10 mouse cellular contexts compared by ENCODE assay signal in genomic region chr15:98173821-98174220, GRCm38 (mm10). TPM values are rescaled to one million over a fixed set of nuclear protein-coding genes. Genes with fewer than 3 reads are reported as not detected.
A peak's percentile ranks its signal among the peaks of the same experiment; 100 is the strongest.
DNase-seq lines count a peak whose midpoint lies in the region; TF ChIP-seq lines count a peak whose summit lies in the region.
"Had no signal": no experiment of that assay in that cellular context is flagged by ENCODE, and none has a peak within 500 bp of the region (broad histone marks: within the 10 kb centered on the region; RNA-seq: fewer than 3 reads in every experiment).

No protein-coding gene starts in this region.

- peaks cover 59% of the 10 kb centered on the region for H3K27me3 ChIP-seq in C2C12 (ENCODE audit: control insufficient read depth, insufficient read depth, insufficient read length)

- no peak overlapping the region for H3K27ac ChIP-seq in left cerebral cortex, adult 2 months
- H3K27ac ChIP-seq: limb, embryonic 15.5 days had no signal

- no peaks in the 10 kb centered on the region for H3K79me2 ChIP-seq in C2C12 (ENCODE audit: control insufficient read depth, insufficient read depth)

- TF ChIP-seq CTCF in C2C12 (IDR thresholded peaks at IDR 0.05; ENCODE audit: control insufficient read depth, insufficient read depth, insufficient read length): peak; percentile 3
- peak; percentile 87 for TF ChIP-seq CTCF in left cerebral cortex, adult 2 months (IDR thresholded peaks at IDR 0.05)

- no peaks in the 10 kb centered on the region for H3K36me3 ChIP-seq in C2C12 (ENCODE audit: control insufficient read depth, insufficient read depth)
- H3K36me3 ChIP-seq: limb, embryonic 15.5 days had no signal

- no peak overlapping the region for H3ac ChIP-seq in C2C12 (ENCODE audit: control insufficient read depth, insufficient read length, low read depth)

- no peaks in the 10 kb centered on the region for H3K79me3 ChIP-seq in C2C12 (ENCODE audit: low read depth)

- H3K4me3 ChIP-seq in C2C12 (ENCODE audit: insufficient read depth, poor library complexity, severe bottlenecking): no peak overlapping the region
- H3K4me3 ChIP-seq in left cerebral cortex, adult 2 months: no peak overlapping the region
- H3K4me3 ChIP-seq: limb, embryonic 15.5 days had no signal

- peak; percentile 44 for DNase-seq in heart, adult 8-10 months (ENCODE audit: low spot score)
- no peak for DNase-seq in heart, postnatal 25 days (ENCODE audit: low spot score)
- peak; percentile 33 for DNase-seq in adipocyte (ENCODE audit: low spot score)
- DNase-seq in frontal cortex, postnatal 25 days (ENCODE audit: low spot score in 2 of 2): peak; percentile 53 to 66
- DNase-seq in left cerebral cortex, adult 2 months (ENCODE audit: extremely low spot score in 1 of 2, low spot score in 2 of 2): peak; percentile 69 to 82
- peak; percentile 81 to 89 for DNase-seq in right cerebral cortex, postnatal 36 days (ENCODE audit: low spot score in 2 of 2)
- no peak for DNase-seq in urinary bladder, adult 2 months (ENCODE audit: low spot score)

- intact Hi-C loops in heart, postnatal 25 days (cut with DNase I): loop anchor here (5.0 to 10.0 kb wide), 2 partner anchors 82 to 209 kb away; partner anchors contain the start of genes Pfkm, Senp1 and Tmem106c
- intact Hi-C loops in left cerebral cortex, adult 2 months (cut with DNase I): loop anchor here (2.0 to 5.0 kb wide), 3 partner anchors 67 to 212 kb away; partner anchors contain the start of genes Pfkm, Senp1 and Tmem106c

TF ChIP-seq in C2C12, 6 proteins besides CTCF, POLR2A, EP300 and RAD21:
- no peak for TF ChIP-seq MYOD1 (IDR thresholded peaks at IDR 0.05; ENCODE audit: control insufficient read depth, insufficient read length, low read depth)
- no peak for TF ChIP-seq MAX (IDR thresholded peaks at IDR 0.05)
- TF ChIP-seq MYOG (IDR thresholded peaks at IDR 0.05; ENCODE audit: control insufficient read depth, extremely low read depth, insufficient read length): no peak
- no peak for TF ChIP-seq FOSL1 (IDR thresholded peaks at IDR 0.05; ENCODE audit: insufficient read depth, low read length, poor library complexity, severe bottlenecking)
- no peak for TF ChIP-seq CEBPB (IDR thresholded peaks at IDR 0.05; ENCODE audit: low read depth)
- TF ChIP-seq USF1 (IDR thresholded peaks at IDR 0.05; ENCODE audit: low read depth): no peak

RNA-seq across cellular contexts. Expression of gene Ccdc184, which starts 6.9 kb away (rescaled TPM):
- total RNA-seq in heart, adult 8-10 months (2022): under 1 TPM; 0.41 to 0.84 (median 0.66) TPM
- total RNA-seq in heart, postnatal 25 days (2021): under 1 TPM; 0.81 to 0.91 TPM
- polyA plus RNA-seq in C2C12 (2012; fragmentation: generic; extraction: Trizol): 1.1 TPM
- total RNA-seq in left cerebral cortex, adult 2 months (2021): 10 to 100 TPM; 20.6 to 21.8 TPM
- polyA plus RNA-seq in urinary bladder, adult 2 months (2012; rRNA removed): 3.6 and 4.2 TPM in 2 replicates

RNA-seq across cellular contexts. Expression of gene Asb8, which starts 8.4 kb away (rescaled TPM):
- total RNA-seq in heart, adult 8-10 months (2022): 100 to 1,000 TPM; 116 to 127 (median 119) TPM
- 100 to 1,000 TPM; 102 to 106 TPM for total RNA-seq in heart, postnatal 25 days (2021)
- 39.0 TPM for polyA plus RNA-seq in C2C12 (2012; fragmentation: generic; extraction: Trizol)
- 10 to 100 TPM; 46.2 to 51.8 TPM for total RNA-seq in left cerebral cortex, adult 2 months (2021)
- 56.1 and 59.9 TPM in 2 replicates for polyA plus RNA-seq in urinary bladder, adult 2 months (2012; rRNA removed)

RNA-seq across cellular contexts. Expression of gene Olfr288, which starts 21.5 kb away (rescaled TPM):
- not detected for total RNA-seq in heart, adult 8-10 months (2022)
- total RNA-seq in heart, postnatal 25 days (2021): not detected
- polyA plus RNA-seq in C2C12 (2012; fragmentation: generic; extraction: Trizol): not detected
- not detected for total RNA-seq in left cerebral cortex, adult 2 months (2021)
- polyA plus RNA-seq in urinary bladder, adult 2 months (2012; rRNA removed): not detected in 2 replicates
- polyA plus RNA-seq: limb, embryonic 15.5 days; stomach, embryonic 14.5 days had no signal

RNA-seq across cellular contexts. Expression of gene Gm44579, which starts 47.0 kb away (rescaled TPM):
- total RNA-seq in heart, adult 8-10 months (2022): not detected
- not detected for total RNA-seq in heart, postnatal 25 days (2021)
- not detected for polyA plus RNA-seq in C2C12 (2012; fragmentation: generic; extraction: Trizol)
- under 1 TPM in 1 of 2 experiments, not detected in 1; 0.32 TPM for total RNA-seq in left cerebral cortex, adult 2 months (2021)
- not detected in 2 replicates for polyA plus RNA-seq in urinary bladder, adult 2 months (2012; rRNA removed)
- polyA plus RNA-seq: limb, embryonic 15.5 days; stomach, embryonic 14.5 days had no signal

RNA-seq across cellular contexts. Expression of gene Olfr287, which starts 47.0 kb away (rescaled TPM):
- not detected for total RNA-seq in heart, adult 8-10 months (2022)
- not detected for total RNA-seq in heart, postnatal 25 days (2021)
- not detected for polyA plus RNA-seq in C2C12 (2012; fragmentation: generic; extraction: Trizol)
- total RNA-seq in left cerebral cortex, adult 2 months (2021): 1 to 10 TPM; 4.7 to 5.3 TPM
- 0.04 TPM in 1 of 2 replicates, not detected in the other for polyA plus RNA-seq in urinary bladder, adult 2 months (2012; rRNA removed)
- polyA plus RNA-seq: limb, embryonic 15.5 days; stomach, embryonic 14.5 days had no signal

Comparison
In these comparisons a context has a peak if more than half of its experiments do, and no peak if none do; other contexts are left out.
1. DNase-seq: peak in heart, adult 8-10 months (single experiment), adipocyte (single experiment), frontal cortex, postnatal 25 days (2 of 2), left cerebral cortex, adult 2 months (2 of 2) and right cerebral cortex, postnatal 36 days (2 of 2); none in heart, postnatal 25 days (single experiment) and urinary bladder, adult 2 months (single experiment).
2. RNA of gene Ccdc184, which starts 6.9 kb away (total RNA-seq): 20.6 to 21.8 TPM in left cerebral cortex, adult 2 months; 0.81 to 0.91 TPM in heart, postnatal 25 days and 0.41 to 0.84 TPM in heart, adult 8-10 months; every median in the first group is over 10 times any median in the second.